Mouse (Mus musculus) liver, adult 2 months (tissue): ENCODE results near the gene Prlhr. TPM values are rescaled to one million over a fixed set of nuclear protein-coding genes. Genes with fewer than 3 reads are reported as not detected.

ENCODE experiments used
- DNase-seq: peaks from one replicate; pipeline ENCODE4 v3.0.0-alpha.2; 2011; ENCODE audit warnings: low read depth, low spot score; ENCODE audit errors: extremely low read depth
- H3K27ac ChIP-seq: fragments of 200-500 bp; replicated peaks from 2 replicates; pipeline ENCODE4 v1.5.1; 2012; ENCODE audit warnings: low read depth, mild to moderate bottlenecking, control low read depth, inconsistent platforms, low read length; ENCODE audit not compliant: insufficient read depth
- H3K27me3 ChIP-seq: fragments of 200-500 bp; 2 replicates; pipeline ENCODE4 v1.6.1; 2012; ENCODE audit warnings: mild to moderate bottlenecking, moderate library complexity, low read length, inconsistent platforms; ENCODE audit not compliant: control insufficient read depth, insufficient read depth
- H3K36me3 ChIP-seq: fragments of 200-500 bp; 2 replicates; pipeline ENCODE4 v1.6.1; 2012; ENCODE audit warnings: low read length, inconsistent platforms; ENCODE audit not compliant: control insufficient read depth, insufficient read depth
- H3K4me1 ChIP-seq: fragments of 200-500 bp; 2 replicates; pipeline ENCODE4 v1.6.1; 2011; ENCODE audit warnings: low read length; ENCODE audit not compliant: control insufficient read depth, insufficient read depth
- H3K4me3 ChIP-seq: fragments of 200-500 bp; 2 replicates; pipeline ENCODE4 v1.5.1; 2011; ENCODE audit warnings: low read depth, mild to moderate bottlenecking, control low read depth, low read length, moderate library complexity; ENCODE audit not compliant: insufficient read depth
- H3K79me2 ChIP-seq: fragments of 200-500 bp; 2 replicates; pipeline ENCODE4 v1.6.1; 2012; ENCODE audit warnings: inconsistent platforms, mild to moderate bottlenecking, low read length, moderate library complexity; ENCODE audit not compliant: control insufficient read depth, insufficient read depth
- H3K9ac ChIP-seq: fragments of 200-500 bp; 2 replicates; pipeline ENCODE4 v1.6.1; 2012; ENCODE audit warnings: low read depth, mild to moderate bottlenecking, control low read depth, inconsistent platforms, low read length
- CTCF ChIP-seq: fragments of 200-500 bp; IDR thresholded peaks from 2 replicates; pipeline ENCODE4 v1.5.1; 2011; ENCODE audit warnings: low read depth, low read length, control low read depth
- POLR2A ChIP-seq: fragments of 200-500 bp; IDR thresholded peaks from 2 replicates; pipeline ENCODE4 v1.6.1; 2011; ENCODE audit warnings: low read length, control low read depth; ENCODE audit not compliant: insufficient read depth; ENCODE audit errors: extremely low read depth
- WGBS: fragments of 180-500 bp; shearing (Covaris S2); methylation state at CpG from one replicate; pipeline ENCODE4 v1.1.7; 2018; 5-methylcytosine and 5-hydroxymethylcytosine counted together
- polyA plus RNA-seq: library from polyadenylated mRNA; depleted of rRNA; stranded (reverse); fragments of >200 nt; gene quantifications from 2 replicates; pipeline ENCODE4 v1.2.3, GENCODE M21; 2012; rRNA removed
- total RNA-seq: library from RNA; depleted of rRNA; stranded (reverse); fragments of >200 nt; gene quantifications from 2 replicates; pipeline ENCODE4 v1.2.3, GENCODE M21; 2014; rRNA removed

Gene Prlhr
- total RNA-seq (not detected in 2 replicates), polyA plus RNA-seq (not detected in 2 replicates)

GRCm38 (mm10) chr19:60468254-60468762, at the start of gene Prlhr:
Gene Prlhr, minus strand, starts transcription at chr19:60468304.
- no peaks in the 10 kb centered on the region for H3K79me2 ChIP-seq
- peak within 1 kb of the TSS; percentile 32; the same call in 1 of the 2 replicates for H3K4me3 ChIP-seq
- no peak within 1 kb of the TSS for H3K9ac ChIP-seq
- no peak for DNase-seq
- peaks cover 18% of the 10 kb centered on the region for H3K27me3 ChIP-seq
- TF ChIP-seq POLR2A (no peak), CTCF (no peak)
- no peaks in the 10 kb centered on the region for H3K36me3 ChIP-seq
- WGBS, result 12% methylated on average over 17 of the region's 17 CpGs
- H3K27ac ChIP-seq, result no peak within 1 kb of the TSS
- H3K4me1 ChIP-seq, result 0 out of 2 replicates have a peak, but pooled peaks cover 3% of the 10 kb centered on the region

- no peak overlapping the region for H3K27ac ChIP-seq
- no peaks in the 10 kb centered on the region for H3K36me3 ChIP-seq
- TF ChIP-seq CTCF (no peak), POLR2A (no peak)
- no peak overlapping the region for H3K4me3 ChIP-seq
- 62% methylated on average over 2 of the region's 2 CpGs for WGBS
- no peak for DNase-seq
- no peaks in the 10 kb centered on the region for H3K79me2 ChIP-seq
- H3K4me1 ChIP-seq, result no peaks in the 10 kb centered on the region
- H3K9ac ChIP-seq, result no peak overlapping the region
- no peaks in the 10 kb centered on the region for H3K27me3 ChIP-seq
These were observed 47.0 kb upstream of the Prlhr start for GRCm38 (mm10) chr19:60515064-60515463.

GRCm38 (mm10) chr19:60513431-60513830, 45.3 kb upstream of the Prlhr start:
- WGBS, result 70% methylated on average over 3 of the region's 3 CpGs
- TF ChIP-seq POLR2A (no peak), CTCF (0 out of 2 replicates have a peak, but pooled peaks have one; percentile 23)
- no peak for DNase-seq

GRCm38 (mm10) chr19:60500209-60500608, 32.1 kb upstream of the Prlhr start:
- H3K79me2 ChIP-seq, result no peaks in the 10 kb centered on the region
- no peak overlapping the region for H3K4me3 ChIP-seq
- TF ChIP-seq POLR2A, result no peak
- TF ChIP-seq CTCF, result no peak
- DNase-seq, result no peak
- H3K27me3 ChIP-seq, result no peaks in the 10 kb centered on the region; the same call in 1 of the 2 replicates
- no peak overlapping the region for H3K27ac ChIP-seq
- no peak overlapping the region for H3K9ac ChIP-seq
- H3K4me1 ChIP-seq, result no peaks in the 10 kb centered on the region
- no peaks in the 10 kb centered on the region for H3K36me3 ChIP-seq

More at GRCm38 (mm10) chr19:60513431-60513830, 45.3 kb upstream of the Prlhr start:
- Histone ChIP-seq H3K4me1 (no peaks in the 10 kb centered on the region), H3K4me3 (no peak overlapping the region), H3K27me3 (no peaks in the 10 kb centered on the region), H3K9ac (no peak overlapping the region), H3K79me2 (no peaks in the 10 kb centered on the region), H3K36me3 (no peaks in the 10 kb centered on the region), H3K27ac (no peak overlapping the region)

GRCm38 (mm10) chr19:60497171-60497570, 29.1 kb upstream of the Prlhr start:
- no peak for TF ChIP-seq POLR2A
- TF ChIP-seq CTCF, result no peak
- no peak for DNase-seq
- Histone ChIP-seq H3K79me2 (no peaks in the 10 kb centered on the region), H3K36me3 (no peaks in the 10 kb centered on the region), H3K4me1 (no peaks in the 10 kb centered on the region), H3K9ac (no peak overlapping the region), H3K27me3 (no peaks in the 10 kb centered on the region; the same call in 1 of the 2 replicates), H3K4me3 (no peak overlapping the region), H3K27ac (no peak overlapping the region)
- 72% methylated on average over 4 of the region's 4 CpGs for WGBS

DNA sequence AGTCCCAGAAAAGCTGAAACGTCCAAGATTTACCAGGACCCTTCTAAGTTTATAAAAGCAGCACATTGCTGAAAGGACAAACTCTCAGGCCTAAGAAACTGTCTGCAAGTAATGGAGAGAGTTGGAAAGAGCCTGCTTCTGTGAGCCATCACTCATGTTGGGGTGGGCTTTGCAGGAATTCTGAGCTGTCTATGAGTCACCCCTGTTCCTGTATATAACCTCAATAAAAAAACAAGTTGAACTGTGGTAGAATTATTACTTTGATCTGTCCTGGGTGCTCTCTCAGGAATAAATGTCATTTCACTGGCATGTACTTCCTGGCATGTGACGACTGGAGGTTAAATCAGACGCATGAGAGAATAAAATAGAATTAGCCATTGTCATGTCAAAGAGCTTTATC, 27.7 kb upstream of the Prlhr start:
- Histone ChIP-seq H3K27me3 (no peaks in the 10 kb centered on the region; the same call in 1 of the 2 replicates), H3K36me3 (no peaks in the 10 kb centered on the region), H3K27ac (no peak overlapping the region), H3K4me3 (no peak overlapping the region), H3K9ac (no peak overlapping the region), H3K4me1 (no peaks in the 10 kb centered on the region), H3K79me2 (no peaks in the 10 kb centered on the region)
- TF ChIP-seq POLR2A (no peak), CTCF (no peak)
- no peak for DNase-seq
- 55% methylated on average over 3 of the region's 3 CpGs for WGBS
